Mouse (Mus musculus): ENCODE measurements around the gene Ccser1.

The Ccser1 gene

DNA sequence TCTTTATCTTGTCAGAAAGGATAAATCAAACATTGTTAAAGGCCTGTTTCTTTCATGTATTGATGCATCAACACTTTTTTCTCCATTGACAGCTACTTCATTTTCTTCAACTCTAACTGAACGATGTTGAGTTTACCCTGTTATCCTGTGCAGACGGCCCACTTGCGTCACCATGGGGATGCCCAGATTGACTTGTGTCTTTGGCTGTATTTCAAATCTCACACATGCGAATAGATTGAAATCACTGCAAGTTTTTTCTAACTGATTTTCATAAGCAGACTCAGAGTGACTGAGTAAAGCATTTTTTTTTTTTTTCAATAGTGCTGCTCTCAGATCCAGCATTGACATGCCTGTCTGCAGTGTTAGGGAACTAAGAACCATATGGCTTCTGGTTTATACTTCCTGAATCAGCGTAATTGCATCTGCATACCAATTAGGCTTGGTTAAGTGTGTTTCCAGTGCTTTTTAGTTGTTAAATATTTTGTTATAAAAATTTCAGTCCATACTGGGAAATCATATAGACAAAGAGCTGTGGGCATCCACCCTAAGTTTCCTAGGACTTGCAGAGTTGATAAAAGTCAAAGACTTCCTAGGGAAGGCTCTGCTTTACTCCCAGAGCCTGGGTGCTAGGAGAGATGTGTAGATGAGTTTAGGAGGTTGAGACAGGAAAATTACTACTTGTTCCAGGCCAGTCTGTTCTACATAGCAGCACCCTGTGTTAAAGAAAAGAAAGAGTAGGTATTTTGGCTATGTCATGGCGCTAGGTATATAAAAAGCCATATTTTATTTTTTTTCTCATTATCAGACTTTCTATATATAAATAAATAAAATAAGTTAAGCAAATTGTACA lies 116.3 kb downstream of the Ccser1 start:
- DNase-seq (ENCODE audit: low read depth, low spot score), result no peak

DNA sequence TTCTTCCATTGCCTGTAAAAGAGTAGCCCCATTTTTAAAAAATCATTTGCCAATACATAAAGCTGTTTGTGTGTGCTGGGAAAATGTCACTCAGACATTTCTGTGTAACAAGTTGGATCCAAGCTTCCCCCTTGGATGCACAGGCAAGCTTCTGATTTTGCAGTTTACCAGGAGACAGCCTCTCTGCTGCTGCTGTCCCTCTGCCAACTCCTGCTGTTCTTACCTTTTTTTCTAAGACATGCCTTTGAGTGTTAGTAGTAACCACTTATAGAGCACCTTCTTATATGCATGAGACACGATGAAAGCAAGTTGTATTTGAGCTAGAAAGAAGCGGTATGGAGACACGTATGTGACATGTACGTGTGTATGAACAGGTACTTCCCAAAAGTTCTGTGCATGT lies 120.3 kb downstream of the Ccser1 start:
- no peak for DNase-seq (ENCODE audit: low read depth, low spot score)

DNA sequence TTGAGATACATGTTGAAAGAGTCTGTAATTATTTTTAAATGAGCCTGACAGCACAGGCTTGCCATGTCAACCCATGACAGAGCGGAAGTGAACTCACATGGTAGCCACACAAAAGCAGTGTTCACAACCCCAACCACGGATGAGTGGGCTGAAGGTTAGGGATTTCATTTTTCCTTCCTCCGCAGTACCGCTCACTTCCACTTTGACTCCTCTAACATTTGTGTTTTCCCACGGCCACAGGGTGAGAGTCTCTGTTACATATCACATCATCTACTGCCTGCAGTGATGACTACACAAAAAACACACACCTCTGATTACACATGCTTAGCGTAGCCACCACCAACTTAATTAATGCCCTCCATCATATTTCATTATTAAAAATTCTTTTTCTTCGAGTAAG lies 120.9 kb downstream of the Ccser1 start:
- no peak for DNase-seq (ENCODE audit: low read depth, low spot score)

DNA sequence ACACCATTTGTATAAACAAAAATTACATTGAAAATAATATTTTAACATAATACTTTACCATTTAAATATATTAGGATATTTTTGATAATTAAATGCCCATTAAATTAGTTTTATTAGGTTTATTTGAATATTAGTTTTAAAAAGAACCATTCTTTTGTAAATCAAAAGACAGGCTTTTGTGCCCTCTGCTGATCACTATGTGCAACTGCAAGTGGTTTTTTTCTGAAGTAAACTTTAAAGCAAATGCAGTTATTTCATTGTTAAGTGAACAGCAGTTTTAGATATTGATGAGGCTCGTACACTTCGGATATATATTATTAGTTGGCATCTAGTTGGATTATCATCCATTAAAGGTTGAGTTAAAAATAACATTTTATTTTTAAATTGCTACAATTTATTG lies 121.5 kb downstream of the Ccser1 start:
- no peak for DNase-seq (ENCODE audit: low read depth, low spot score)

DNA sequence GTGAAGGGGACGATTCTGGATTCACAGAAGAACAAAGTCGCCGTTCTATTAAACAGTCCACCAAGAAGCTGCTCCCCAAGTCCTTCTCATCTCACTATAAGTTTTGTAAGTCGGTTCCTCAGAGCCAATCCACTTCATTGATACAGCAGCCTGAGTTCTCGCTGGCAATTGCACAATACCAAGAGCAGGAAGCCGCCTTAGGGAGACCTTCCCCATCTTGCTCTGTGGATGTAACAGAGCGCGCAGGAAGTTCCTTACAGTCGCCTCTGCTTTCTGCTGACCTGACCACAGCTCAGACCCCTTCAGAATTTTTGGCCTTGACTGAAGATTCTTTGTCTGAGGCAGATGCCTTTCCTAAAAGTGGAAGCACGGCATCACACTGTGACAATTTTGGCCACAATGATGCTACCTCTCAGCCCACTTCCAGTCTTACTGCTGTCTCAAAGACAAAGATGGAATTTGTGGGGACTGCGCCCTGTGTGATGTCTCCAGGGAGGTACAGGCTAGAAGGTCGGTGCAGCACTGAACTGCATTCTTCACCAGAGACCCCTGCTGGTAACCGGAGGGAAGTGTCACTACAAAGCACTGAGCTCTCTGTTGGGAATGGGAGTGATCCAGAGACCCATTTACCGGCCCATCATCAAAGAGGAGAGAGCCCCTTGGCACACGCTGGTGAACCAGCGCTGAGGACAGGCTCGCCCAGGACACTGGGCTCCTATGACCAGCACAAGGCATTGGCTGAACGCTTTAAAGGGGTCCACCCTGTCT lies 131.4 kb downstream of the Ccser1 start:
- DNase-seq (ENCODE audit: low read depth, low spot score), result peak; percentile 75

DNA sequence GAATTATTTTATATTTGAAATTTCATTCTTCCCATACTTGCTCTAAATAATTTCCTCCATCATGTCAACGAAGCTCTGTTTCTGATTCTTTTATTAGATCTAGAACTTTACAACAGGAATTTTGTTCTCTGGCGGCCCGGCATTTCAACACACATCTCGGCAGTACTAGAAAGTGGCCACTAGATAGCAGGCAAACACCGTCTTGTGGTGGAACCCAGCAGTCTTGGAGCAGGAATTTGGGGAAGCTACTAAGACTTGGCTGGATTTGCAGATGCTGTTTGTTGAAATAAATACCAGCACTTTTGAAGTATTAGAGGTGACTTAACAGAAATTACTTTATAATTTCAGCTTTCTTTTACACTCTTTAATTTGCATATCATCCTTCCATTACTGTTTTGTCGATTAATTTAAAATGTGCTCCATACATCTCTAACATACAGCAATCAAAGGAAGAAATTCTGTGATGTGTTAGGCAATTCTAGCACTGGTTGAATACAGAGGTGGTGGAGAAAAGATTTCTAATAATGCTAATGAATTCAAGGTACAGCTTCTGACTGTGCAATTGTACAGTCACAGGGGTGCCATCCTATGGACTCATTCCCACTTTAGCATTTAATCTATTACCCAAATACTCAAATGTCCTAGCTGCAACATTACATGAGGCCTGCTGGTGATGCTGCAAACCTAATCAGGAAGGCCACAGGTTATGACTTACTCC lies 135.9 kb downstream of the Ccser1 start:
- peak; percentile 56 for DNase-seq (ENCODE audit: low read depth, low spot score)

DNA sequence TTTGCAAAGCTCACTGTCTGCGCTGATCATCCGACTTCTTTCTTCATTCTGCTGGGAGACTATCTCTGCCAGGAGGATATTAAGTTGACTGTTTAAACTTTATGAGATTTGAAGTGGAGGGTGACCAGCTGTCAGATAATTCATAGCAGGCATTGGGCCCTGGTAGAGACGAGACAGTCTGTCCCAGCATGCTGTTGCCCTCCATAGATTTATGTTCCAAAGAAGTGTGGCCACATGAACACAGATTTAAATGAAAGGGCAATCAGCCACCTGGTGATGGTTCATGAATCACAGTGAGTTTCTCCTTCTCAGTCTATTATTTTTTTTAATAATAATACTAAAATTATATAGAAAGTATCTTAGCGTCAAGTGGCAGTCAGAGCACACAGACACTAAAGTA lies 140.7 kb downstream of the Ccser1 start:
- DNase-seq (ENCODE audit: low read depth, low spot score), result no peak

DNA sequence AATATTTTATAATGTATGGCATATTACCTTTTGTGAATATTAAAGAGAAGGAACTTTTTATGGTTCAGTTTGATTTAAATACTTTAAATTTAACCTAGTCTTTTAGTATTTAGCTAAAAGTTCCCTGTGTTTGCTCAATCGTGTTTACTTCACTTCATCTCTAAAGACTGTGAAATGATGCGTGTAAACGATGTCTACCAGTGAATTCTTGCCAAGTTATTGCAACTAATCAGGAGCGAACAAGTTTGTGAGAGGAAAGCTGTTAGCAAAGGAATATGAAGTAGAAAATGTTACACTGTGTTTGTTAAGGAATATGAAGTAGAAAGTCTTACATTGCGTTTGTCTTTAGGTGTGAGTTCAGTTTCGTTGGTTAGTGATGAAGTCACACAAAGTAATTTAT lies 142.2 kb downstream of the Ccser1 start:
- DNase-seq (ENCODE audit: low read depth, low spot score), result no peak

DNA sequence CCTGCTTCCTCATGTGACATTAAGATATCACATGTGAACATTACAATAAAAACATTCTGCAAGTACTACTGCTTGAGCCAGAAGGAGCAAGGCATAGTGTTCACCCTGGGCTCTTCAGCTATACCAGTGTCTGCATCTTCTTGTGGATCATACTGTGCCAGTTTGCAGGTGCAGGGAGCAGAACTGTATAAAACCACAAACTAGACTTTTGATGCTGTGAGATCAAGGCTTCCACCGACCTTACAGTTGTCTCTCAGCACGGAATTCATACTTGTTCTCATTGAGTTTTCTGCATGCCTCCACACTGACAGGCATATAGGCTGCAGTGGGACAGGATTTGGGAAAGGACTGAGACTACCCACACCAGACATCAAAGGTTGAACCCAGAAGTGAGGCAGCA lies 146.0 kb downstream of the Ccser1 start:
- DNase-seq (ENCODE audit: low read depth, low spot score), result no peak

DNA sequence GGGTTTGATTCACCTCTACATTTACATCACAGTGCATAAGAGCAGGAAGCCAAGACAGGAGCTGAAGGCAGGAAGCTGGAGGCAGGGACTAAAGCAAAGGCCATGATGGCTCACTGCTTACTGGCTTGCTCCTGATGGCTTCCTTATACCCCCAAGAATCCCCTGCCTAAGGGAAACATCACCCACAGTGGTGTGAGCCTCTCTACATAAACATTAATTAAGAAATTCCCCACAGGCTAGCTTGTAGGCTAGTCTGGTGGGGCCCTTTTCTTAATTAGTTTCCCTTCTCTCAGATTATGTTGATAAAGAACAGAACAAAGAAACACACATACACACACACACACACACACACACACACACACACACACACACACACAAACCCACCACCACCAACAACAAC lies 148.9 kb downstream of the Ccser1 start:
- no peak for DNase-seq (ENCODE audit: low read depth, low spot score)

DNA sequence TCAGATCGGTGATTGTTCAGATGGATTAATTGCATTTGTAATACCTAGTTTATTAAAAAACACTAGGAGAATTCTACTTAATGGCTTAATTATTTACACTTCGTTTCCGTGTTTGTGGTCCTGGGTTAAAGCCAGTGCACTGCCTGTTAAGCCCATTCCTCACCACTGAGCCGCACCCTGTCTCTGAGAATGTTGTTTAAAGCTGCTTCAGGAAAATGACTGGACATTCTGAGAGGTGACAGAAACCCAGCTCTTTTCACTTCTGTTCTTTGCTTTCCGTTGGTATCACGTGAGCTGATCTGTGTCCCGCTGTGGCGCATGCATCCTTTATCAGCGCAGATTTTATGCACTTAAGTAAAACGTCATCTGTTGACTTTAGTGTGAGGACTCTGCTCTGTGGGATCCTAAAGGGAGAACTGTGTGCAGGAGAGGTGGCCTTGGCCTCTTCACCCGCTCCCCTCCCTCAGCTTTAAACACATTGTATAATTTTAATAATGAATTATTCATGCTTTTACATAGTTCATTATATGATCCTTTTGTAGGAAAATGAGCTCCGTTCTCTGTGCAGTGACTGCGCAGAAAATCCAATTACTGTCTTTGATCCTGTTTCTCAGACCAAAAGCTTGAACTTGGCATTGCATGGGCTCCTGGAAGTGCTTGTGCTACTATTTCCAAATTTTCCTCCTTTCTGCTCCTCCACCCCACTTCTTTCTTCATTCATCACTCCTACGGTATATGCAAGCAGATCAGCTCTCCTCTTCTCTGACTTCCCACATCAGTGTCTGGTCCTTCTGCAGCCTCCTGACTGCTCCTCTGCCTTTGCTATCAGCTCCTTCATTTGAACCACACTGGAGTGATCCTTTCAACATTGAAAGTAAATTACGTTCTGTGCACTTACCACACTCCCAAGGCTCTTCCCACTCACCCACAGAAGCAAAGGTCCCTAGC lies 149.7 kb downstream of the Ccser1 start:
- peak; percentile 19 for DNase-seq (ENCODE audit: low read depth, low spot score)

DNA sequence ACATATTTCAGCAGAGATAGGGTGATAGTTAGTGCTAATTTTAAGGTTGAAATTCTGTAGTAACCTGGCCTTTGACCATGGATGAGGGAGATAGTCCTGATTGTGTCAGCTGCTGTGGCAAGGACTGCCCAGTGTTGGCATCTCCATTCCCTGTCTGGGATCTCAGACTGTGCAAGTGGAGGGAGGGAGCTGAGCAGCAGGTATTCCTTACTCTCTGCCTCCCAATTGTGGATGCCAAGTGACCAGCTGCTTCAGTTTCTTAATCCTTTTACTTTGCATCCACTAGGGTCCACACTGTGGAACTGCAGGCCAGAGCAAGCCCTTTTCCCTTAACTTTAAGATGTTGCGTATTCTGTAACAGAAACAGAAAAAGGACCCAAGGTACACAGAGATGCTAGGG lies 154.3 kb downstream of the Ccser1 start:
- no peak for DNase-seq (ENCODE audit: low read depth, low spot score)

DNA sequence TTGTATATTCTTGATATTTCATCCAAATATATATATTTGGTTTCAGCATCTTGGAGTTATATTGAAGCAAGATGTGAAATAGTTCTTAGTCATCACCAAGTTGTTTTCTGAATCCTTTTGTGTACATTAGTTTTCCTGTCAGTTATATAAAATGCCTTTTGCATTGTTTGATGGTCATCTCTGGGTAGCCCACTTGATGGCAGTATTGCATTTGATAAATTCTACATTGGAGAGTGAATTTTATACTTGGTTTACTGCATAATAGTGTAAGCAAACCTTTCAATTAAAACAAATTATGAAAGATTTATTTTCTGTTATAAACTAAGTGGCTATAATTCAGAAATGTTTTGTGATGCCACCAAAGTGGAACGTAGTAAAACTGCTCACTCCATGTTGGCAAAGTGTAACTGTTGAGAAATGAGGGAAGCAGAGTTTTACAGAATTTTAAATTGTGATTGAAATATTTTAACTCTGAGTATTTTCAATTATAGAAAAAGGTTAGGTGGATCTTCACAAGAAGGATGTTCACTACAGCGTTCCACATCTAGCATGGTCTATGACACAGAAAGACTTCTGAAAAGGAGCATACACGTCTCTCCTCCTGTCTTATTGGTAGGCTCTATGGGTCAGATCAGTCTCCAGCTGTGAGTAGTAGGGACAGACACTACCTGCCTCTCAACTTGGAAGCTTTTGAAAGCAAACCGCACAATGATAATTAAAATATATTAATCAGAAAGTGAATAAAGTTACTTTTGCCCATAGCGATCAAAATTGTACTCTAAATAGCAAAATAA lies 167.1 kb downstream of the Ccser1 start:
- DNase-seq (ENCODE audit: low read depth, low spot score), result peak; percentile 8

DNA sequence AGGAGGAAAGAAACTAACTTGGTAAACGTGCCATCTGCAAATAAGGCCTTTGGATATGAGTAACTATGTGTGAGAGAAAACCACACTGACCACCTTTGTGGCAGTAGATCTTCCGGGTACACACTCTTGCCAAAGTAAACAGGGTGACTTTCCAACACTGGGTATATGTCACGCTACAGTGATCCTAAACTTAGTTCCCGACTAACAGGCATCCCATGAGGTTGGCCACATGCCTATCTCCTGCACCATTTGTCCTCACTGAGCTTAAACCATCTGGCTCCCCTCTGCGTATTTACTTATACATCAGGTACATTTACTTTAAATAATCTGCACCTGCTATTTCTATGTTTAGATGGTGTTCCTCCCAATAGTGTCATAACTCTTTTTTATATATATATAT lies 183.6 kb downstream of the Ccser1 start:
- no peak for DNase-seq (ENCODE audit: low read depth, low spot score)

DNA sequence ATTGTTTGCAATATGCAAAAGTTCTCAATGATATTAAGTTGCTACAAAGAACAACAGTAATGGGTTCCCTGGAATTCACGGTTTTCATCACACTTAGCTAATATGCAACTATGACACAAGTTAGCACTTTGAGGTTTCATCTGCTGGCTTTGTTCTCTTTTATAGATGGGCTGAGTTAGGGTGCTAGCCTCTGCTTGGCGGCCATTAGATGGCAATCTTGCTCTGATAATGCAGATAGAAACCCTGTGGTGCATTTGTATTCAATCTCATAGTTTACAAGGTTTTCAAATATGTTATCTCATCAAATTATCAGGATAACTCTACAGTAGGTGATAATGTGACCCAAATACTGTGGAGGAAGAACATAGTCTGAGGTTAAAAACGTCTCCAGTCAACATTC lies 202.4 kb downstream of the Ccser1 start:
- DNase-seq (ENCODE audit: low read depth, low spot score), result no peak

DNA sequence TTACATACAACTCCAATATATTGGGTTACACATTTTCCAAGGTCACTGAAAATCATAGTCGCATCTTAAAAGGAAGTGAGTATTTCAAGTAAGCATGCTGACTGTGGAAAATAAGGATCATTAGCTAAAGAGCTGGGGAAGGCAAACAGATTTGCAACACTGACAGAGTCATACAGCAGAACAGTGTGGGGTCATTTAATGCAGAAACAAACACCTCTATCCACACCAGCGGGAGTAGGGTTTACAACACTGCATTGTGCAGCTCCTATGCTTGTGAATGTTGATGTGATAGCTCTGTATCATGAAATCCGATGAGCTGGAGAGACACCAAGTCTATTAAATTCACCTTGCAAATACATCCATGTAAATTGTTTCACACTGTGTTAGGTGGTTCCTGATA lies 202.9 kb downstream of the Ccser1 start:
- DNase-seq (ENCODE audit: low read depth, low spot score), result no peak

DNA sequence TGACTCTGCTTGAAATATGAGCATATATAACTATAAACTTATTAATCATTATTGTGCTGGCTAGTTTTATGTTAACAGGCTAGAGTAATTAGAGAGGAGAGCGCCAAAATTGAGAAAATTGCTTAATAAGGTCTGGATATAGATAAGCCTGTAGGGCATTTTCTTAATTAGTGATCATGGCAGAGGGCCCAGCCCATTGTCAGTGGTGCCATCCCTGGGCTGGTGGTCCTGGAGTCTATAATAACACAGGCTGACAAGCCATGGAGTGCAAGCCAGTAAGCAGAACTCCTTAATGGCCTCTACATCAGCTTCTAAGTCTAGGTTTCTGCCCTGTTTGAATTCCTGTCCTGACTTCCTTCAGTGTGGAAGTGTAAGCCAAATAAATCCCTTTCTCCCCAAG lies 206.9 kb downstream of the Ccser1 start:
- DNase-seq (ENCODE audit: low read depth, low spot score), result no peak

DNA sequence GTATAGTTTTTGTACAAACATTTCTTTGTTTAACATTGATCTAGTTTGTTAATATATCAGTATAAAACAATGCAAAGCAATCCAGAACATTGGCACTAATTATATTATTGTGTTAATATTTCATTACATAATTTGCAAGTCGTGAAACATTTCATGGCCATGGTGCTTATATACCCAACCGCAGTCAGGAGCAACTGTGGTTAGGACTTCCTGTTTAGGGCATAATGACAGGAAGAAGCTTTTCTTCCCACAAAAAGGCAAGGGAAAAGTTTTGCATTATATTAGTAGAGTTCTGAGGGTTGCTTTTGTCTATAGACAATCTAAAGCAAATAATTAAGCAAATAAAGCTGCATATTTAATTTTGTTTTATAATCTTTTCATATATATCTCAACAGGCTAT lies 247.4 kb downstream of the Ccser1 start:
- no peak for DNase-seq (ENCODE audit: low read depth, low spot score)

DNA sequence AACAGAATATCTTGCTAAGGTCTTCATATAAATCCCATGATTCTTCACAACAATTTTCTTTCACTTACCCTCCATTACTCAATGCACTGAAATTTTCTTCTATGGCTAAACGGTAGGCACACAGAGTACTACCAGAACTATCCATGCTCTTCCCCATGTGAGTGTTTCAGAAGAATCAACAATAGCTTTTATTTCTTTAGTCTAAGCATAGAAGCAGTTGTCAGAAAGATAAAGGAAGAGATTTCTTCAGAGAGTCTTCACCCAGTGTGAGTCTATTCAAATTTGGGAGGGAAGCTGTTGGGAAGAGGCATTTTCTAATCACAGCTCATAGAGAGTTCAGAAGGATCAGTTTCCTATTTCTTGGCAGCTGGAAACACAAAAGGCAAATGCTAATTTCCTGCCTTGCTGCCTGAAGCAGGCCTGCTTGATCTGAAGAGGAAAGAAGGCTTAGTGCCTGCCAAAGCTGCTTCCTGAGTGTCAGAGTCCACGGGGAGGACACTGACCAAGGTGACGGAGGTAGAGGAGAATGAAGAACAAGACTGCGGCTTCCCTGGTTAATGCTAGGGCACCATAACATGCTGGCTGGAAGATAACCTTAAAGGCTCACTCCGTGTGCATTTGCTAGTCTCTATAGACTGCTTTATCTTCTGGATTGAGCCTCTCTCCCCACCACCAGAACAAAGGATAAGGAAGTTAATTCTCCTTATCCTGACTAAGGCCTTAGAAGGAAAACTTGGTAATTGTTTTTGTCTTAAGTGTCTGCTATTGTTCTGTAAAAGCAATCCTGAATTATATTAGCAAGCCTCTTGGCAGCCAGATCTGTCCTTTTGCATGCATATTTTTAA lies 251.0 kb downstream of the Ccser1 start:
- peak; percentile 87 for DNase-seq (ENCODE audit: low read depth, low spot score)

DNA sequence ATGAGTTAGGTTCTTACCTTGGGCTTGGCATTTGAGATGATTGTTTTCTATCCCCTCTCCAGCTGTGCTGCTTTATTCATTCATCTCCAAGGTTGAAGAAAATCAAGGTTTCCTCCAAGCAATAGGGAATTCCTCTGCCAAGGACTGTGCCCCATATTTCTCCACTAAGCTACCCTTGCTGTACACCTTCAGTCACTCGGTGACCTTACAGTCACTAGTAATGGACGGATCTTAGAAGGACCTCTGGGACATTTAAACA lies 251.5 kb downstream of the Ccser1 start:
- DNase-seq (ENCODE audit: low read depth, low spot score), result no peak
